7 mouse cellular contexts compared by ENCODE assay signal in genomic region chr7:135889016-135889726, GRCm38 (mm10).
DNase-seq lines count a peak whose midpoint lies in the region; ATAC-seq and TF ChIP-seq lines count a peak whose summit lies in the region.

No protein-coding gene starts in this region.

- TF ChIP-seq CTCF in thymus, adult 2 months (IDR thresholded peaks at IDR 0.05; ENCODE audit: borderline replicate concordance, control insufficient read depth, extremely low read depth, insufficient read depth, low read length, poor library complexity): no peak

- no peaks in the 10 kb centered on the region for H3K36me3 ChIP-seq in thymus, adult 2 months (ENCODE audit: control insufficient read depth, insufficient read depth, low read length)
- no peaks in the 10 kb centered on the region for H3K36me3 ChIP-seq in embryonic facial prominence, embryonic 15.5 days
- H3K36me3 ChIP-seq in limb, embryonic 11.5 days (ENCODE audit: control insufficient read depth, insufficient read depth, low read length): no peaks in the 10 kb centered on the region
- H3K36me3 ChIP-seq in midbrain, embryonic 16.5 days (ENCODE audit: control insufficient read depth, insufficient read depth, low read length): no peaks in the 10 kb centered on the region

- 0 out of 2 replicates have a peak, but pooled peaks have one; percentile 43 for ATAC-seq in embryonic facial prominence, embryonic 15.5 days (ENCODE audit: insufficient number of reproducible peaks, low FRiP score, low TSS enrichment, low read depth)
- ATAC-seq in hematopoietic stem cell, adult 5-6 weeks (replicated peaks in 1 of 2; ENCODE audit: insufficient read depth in 1 of 2, low FRiP score in 2 of 2, low TSS enrichment in 1 of 2, low read depth in 1 of 2, poor library complexity in 2 of 2, severe bottlenecking in 2 of 2): peak; percentile 62 to 76; a peak in 3 of 4 replicates
- ATAC-seq in limb, embryonic 11.5 days (ENCODE audit: insufficient number of reproducible peaks, low FRiP score, low TSS enrichment, low read depth): peak; percentile 68; the same call in 1 of the 2 replicates
- ATAC-seq in midbrain, embryonic 16.5 days: no peak
- ATAC-seq in CD4-positive, CD25-positive, alpha-beta regulatory T cell, adult 4 months: no peak

- no peaks in the 10 kb centered on the region for H3K4me1 ChIP-seq in thymus, adult 2 months (replicated peaks; ENCODE audit: control insufficient read depth, insufficient read depth, low read length)
- peaks cover 13% of the 10 kb centered on the region for H3K4me1 ChIP-seq in embryonic facial prominence, embryonic 15.5 days
- H3K4me1 ChIP-seq in limb, embryonic 11.5 days (ENCODE audit: control insufficient read depth, insufficient read depth, low read length): peaks cover 16% of the 10 kb centered on the region
- H3K4me1 ChIP-seq in midbrain, embryonic 16.5 days (ENCODE audit: control insufficient read depth, insufficient read depth, low read length): peaks cover 8% of the 10 kb centered on the region

- no peak overlapping the region for H3K27ac ChIP-seq in thymus, adult 2 months (ENCODE audit: control insufficient read depth, insufficient read depth, low read length)
- H3K27ac ChIP-seq in embryonic facial prominence, embryonic 15.5 days (replicated peaks): no peak overlapping the region
- peak overlapping the region; percentile 70; the same call in 1 of the 2 replicates for H3K27ac ChIP-seq in limb, embryonic 11.5 days (replicated peaks; ENCODE audit: low read depth, low read length)
- H3K27ac ChIP-seq in midbrain, embryonic 16.5 days (ENCODE audit: low read length): peak overlapping the region; percentile 31; the same call in 1 of the 2 replicates

- peak; percentile 4 for DNase-seq in thymus, postnatal 25 days
- DNase-seq in thymus, adult 2 months: no peak
- peak; percentile 73 for DNase-seq in limb, embryonic 11.5 days (ENCODE audit: low spot score)

- no peak overlapping the region for H3K4me3 ChIP-seq in thymus, adult 2 months (ENCODE audit: control insufficient read depth, insufficient read depth, low read length)
- no peak overlapping the region for H3K4me3 ChIP-seq in embryonic facial prominence, embryonic 15.5 days (replicated peaks)
- no peak overlapping the region for H3K4me3 ChIP-seq in limb, embryonic 11.5 days (ENCODE audit: low read depth, low read length)
- no peak overlapping the region; the same call in 1 of the 2 replicates for H3K4me3 ChIP-seq in midbrain, embryonic 16.5 days (ENCODE audit: low read depth, low read length)

- no peaks in the 10 kb centered on the region for H3K9me3 ChIP-seq in embryonic facial prominence, embryonic 15.5 days (replicated peaks)
- no peaks in the 10 kb centered on the region for H3K9me3 ChIP-seq in limb, embryonic 11.5 days (ENCODE audit: control insufficient read depth, low read length)
- H3K9me3 ChIP-seq in midbrain, embryonic 16.5 days (replicated peaks; ENCODE audit: control insufficient read depth, low read length, poor library complexity, severe bottlenecking): no peaks in the 10 kb centered on the region

- no peak overlapping the region for H3K9ac ChIP-seq in embryonic facial prominence, embryonic 15.5 days
- peak overlapping the region; percentile 50 for H3K9ac ChIP-seq in limb, embryonic 11.5 days (ENCODE audit: low read length)
- H3K9ac ChIP-seq in midbrain, embryonic 16.5 days (ENCODE audit: low read depth, low read length): peak overlapping the region; percentile 23; the same call in 1 of the 2 replicates

- H3K27me3 ChIP-seq in thymus, adult 2 months (ENCODE audit: control insufficient read depth, insufficient read depth, low read length): no peaks in the 10 kb centered on the region
- H3K27me3 ChIP-seq in embryonic facial prominence, embryonic 15.5 days: peaks cover 2% of the 10 kb centered on the region; the same call in 1 of the 2 replicates
- H3K27me3 ChIP-seq in limb, embryonic 11.5 days (ENCODE audit: control insufficient read depth, insufficient read depth, low read length): no peaks in the 10 kb centered on the region
- H3K27me3 ChIP-seq in midbrain, embryonic 16.5 days (ENCODE audit: control insufficient read depth, insufficient read depth, low read depth, low read length): no peaks in the 10 kb centered on the region

- WGBS in thymus, adult 2 months: 36% methylated on average over 17 of the region's 17 CpGs
- 13% methylated on average over 17 of the region's 17 CpGs for WGBS in embryonic facial prominence, embryonic 15.5 days
- WGBS in limb, embryonic 11.5 days: 10% methylated on average over 17 of the region's 17 CpGs
- 10% methylated on average over 17 of the region's 17 CpGs for WGBS in midbrain, embryonic 16.5 days

- TF ChIP-seq POLR2A in thymus, adult 2 months (IDR thresholded peaks at IDR 0.05; ENCODE audit: control insufficient read depth, extremely low read depth, insufficient read depth, low read length, poor library complexity): no peak

- H3K4me2 ChIP-seq in embryonic facial prominence, embryonic 15.5 days (replicated peaks): peak overlapping the region; percentile 5; the same call in 1 of the 2 replicates
- H3K4me2 ChIP-seq in limb, embryonic 11.5 days (ENCODE audit: low read depth, severe bottlenecking): peak overlapping the region; percentile 27
- peak overlapping the region; percentile 41 for H3K4me2 ChIP-seq in midbrain, embryonic 16.5 days (ENCODE audit: low read length)

Comparison
In these comparisons a context has a peak if more than half of its experiments do, and no peak if none do; other contexts are left out.
1. H3K27ac ChIP-seq: peak in limb, embryonic 11.5 days (single experiment) and midbrain, embryonic 16.5 days (single experiment); none in thymus, adult 2 months (single experiment) and embryonic facial prominence, embryonic 15.5 days (single experiment).
2. ATAC-seq: peak in embryonic facial prominence, embryonic 15.5 days (single experiment), hematopoietic stem cell, adult 5-6 weeks (2 of 2) and limb, embryonic 11.5 days (single experiment); none in midbrain, embryonic 16.5 days (single experiment) and CD4-positive, CD25-positive, alpha-beta regulatory T cell, adult 4 months (single experiment).
3. Peak in every context shown above with its lines, with median percentiles within 50 percentile points of each other: H3K4me2 ChIP-seq.